11 mouse cellular contexts compared by ENCODE assay signal in the genomic region with DNA sequence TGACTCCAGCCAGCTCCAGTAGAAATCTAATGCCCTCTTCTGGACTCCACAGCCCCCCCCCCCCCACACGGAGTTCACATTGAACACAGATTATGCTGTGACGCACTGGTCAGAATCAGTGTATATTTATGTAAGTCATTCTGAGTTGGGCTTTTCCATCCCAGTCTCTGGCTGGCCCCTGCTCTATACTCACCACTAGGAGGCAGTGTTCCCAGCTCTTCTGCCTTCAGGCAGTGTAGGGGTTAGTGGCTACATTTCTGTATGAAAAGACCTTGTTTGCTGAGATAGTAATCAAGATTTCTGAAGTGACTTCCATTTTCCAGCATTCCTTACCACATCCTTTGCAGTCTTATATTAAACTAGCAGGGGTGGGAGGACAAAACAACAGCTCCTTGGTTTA.
A peak's percentile ranks its signal among the peaks of the same experiment; 100 is the strongest.
DNase-seq lines count a peak whose midpoint lies in the region; ATAC-seq and TF ChIP-seq lines count a peak whose summit lies in the region.
"Had no signal": no experiment of that assay in that cellular context is flagged by ENCODE, and none has a peak within 500 bp of the region (broad histone marks: within the 10 kb centered on the region; RNA-seq: fewer than 3 reads in every experiment).

No protein-coding gene starts in this region.

- no peak overlapping the region for H3K27ac ChIP-seq in midbrain, postnatal 0 days (ENCODE audit: low read depth, low read length)
- no peak overlapping the region for H3K27ac ChIP-seq in midbrain, embryonic 13.5 days
- no peak overlapping the region for H3K27ac ChIP-seq in kidney, embryonic 16.5 days (ENCODE audit: low read length)
- H3K27ac ChIP-seq: forebrain, embryonic 10.5 days; heart, embryonic 15.5 days had no signal

- H3K4me3 ChIP-seq in midbrain, postnatal 0 days (ENCODE audit: low read depth, low read length): no peak overlapping the region
- no peak overlapping the region for H3K4me3 ChIP-seq in midbrain, embryonic 13.5 days (replicated peaks)
- no peak overlapping the region for H3K4me3 ChIP-seq in kidney, embryonic 16.5 days (ENCODE audit: low read length)
- H3K4me3 ChIP-seq: forebrain, embryonic 10.5 days; heart, embryonic 15.5 days had no signal

- H3K4me1 ChIP-seq in midbrain, postnatal 0 days (ENCODE audit: insufficient read depth, low read length): no peaks in the 10 kb centered on the region
- no peaks in the 10 kb centered on the region for H3K4me1 ChIP-seq in midbrain, embryonic 13.5 days (replicated peaks)
- H3K4me1 ChIP-seq in kidney, embryonic 16.5 days (ENCODE audit: insufficient read depth, low read length): no peaks in the 10 kb centered on the region
- H3K4me1 ChIP-seq: forebrain, embryonic 10.5 days; heart, embryonic 15.5 days had no signal

- no peaks in the 10 kb centered on the region for H3K9me3 ChIP-seq in midbrain, postnatal 0 days (ENCODE audit: low read length)
- no peaks in the 10 kb centered on the region; the same call in 1 of the 2 replicates for H3K9me3 ChIP-seq in midbrain, embryonic 13.5 days
- no peaks in the 10 kb centered on the region for H3K9me3 ChIP-seq in kidney, embryonic 16.5 days (ENCODE audit: low read length)
- H3K9me3 ChIP-seq: forebrain, embryonic 10.5 days; heart, embryonic 15.5 days had no signal

- H3K4me2 ChIP-seq in midbrain, postnatal 0 days (ENCODE audit: low read depth, low read length, poor library complexity, severe bottlenecking): no peak overlapping the region
- H3K4me2 ChIP-seq in midbrain, embryonic 13.5 days (replicated peaks): no peak overlapping the region
- H3K4me2 ChIP-seq in kidney, embryonic 16.5 days (replicated peaks; ENCODE audit: low read depth, low read length): no peak overlapping the region
- H3K4me2 ChIP-seq: heart, embryonic 15.5 days had no signal

- no peak for ATAC-seq in midbrain, postnatal 0 days (ENCODE audit: low FRiP score)
- ATAC-seq in midbrain, embryonic 13.5 days: no peak
- ATAC-seq in kidney, embryonic 16.5 days (ENCODE audit: low FRiP score, low TSS enrichment): no peak

- TF ChIP-seq CTCF in midbrain, postnatal 0 days (IDR thresholded peaks at IDR 0.05): peak; percentile 45

- H3K9ac ChIP-seq in midbrain, postnatal 0 days (replicated peaks; ENCODE audit: low read length, poor library complexity, severe bottlenecking): no peak overlapping the region
- H3K9ac ChIP-seq in midbrain, embryonic 13.5 days (replicated peaks): no peak overlapping the region
- H3K9ac ChIP-seq in kidney, embryonic 16.5 days (replicated peaks; ENCODE audit: low read length): no peak overlapping the region
- H3K9ac ChIP-seq: heart, embryonic 15.5 days had no signal

- H3K27me3 ChIP-seq in midbrain, postnatal 0 days (ENCODE audit: insufficient read depth, low read length): no peaks in the 10 kb centered on the region
- H3K27me3 ChIP-seq in midbrain, embryonic 13.5 days: no peaks in the 10 kb centered on the region
- H3K27me3 ChIP-seq in kidney, embryonic 16.5 days (ENCODE audit: insufficient read depth, low read length): no peaks in the 10 kb centered on the region
- H3K27me3 ChIP-seq: heart, embryonic 15.5 days had no signal

- no peaks in the 10 kb centered on the region for H3K36me3 ChIP-seq in midbrain, postnatal 0 days (ENCODE audit: insufficient read depth, low read length)
- no peaks in the 10 kb centered on the region for H3K36me3 ChIP-seq in midbrain, embryonic 13.5 days
- no peaks in the 10 kb centered on the region for H3K36me3 ChIP-seq in kidney, embryonic 16.5 days (ENCODE audit: insufficient read depth, low read length)
- H3K36me3 ChIP-seq: forebrain, embryonic 10.5 days; heart, embryonic 15.5 days had no signal

- DNase-seq in adrenal gland, postnatal 36 days: peak; percentile 6 to 9
- no peak for DNase-seq in adrenal gland, adult 2 months
- no peak for DNase-seq in midbrain, postnatal 0 days (ENCODE audit: low spot score)
- DNase-seq in embryo, embryonic 11 days: peak; percentile 26
- DNase-seq in thymus, postnatal 36 days: peak; percentile 8 to 10
- DNase-seq in left cerebral cortex, postnatal 14 days (ENCODE audit: low spot score in 2 of 2): no peak
- DNase-seq: cerebellum, adult 2 months had no signal

- intact Hi-C loops in left cerebral cortex, postnatal 14 days (cut with DNase I): no loop called here

- 59% methylated on average over 2 of the region's 2 CpGs for WGBS in midbrain, postnatal 0 days
- WGBS in midbrain, embryonic 13.5 days: 78% methylated on average over 2 of the region's 2 CpGs
- WGBS in kidney, embryonic 16.5 days: 64% methylated on average over 2 of the region's 2 CpGs

Comparison
In these comparisons a context has a peak if more than half of its experiments do, and no peak if none do; other contexts are left out.
1. DNase-seq: peak in adrenal gland, postnatal 36 days (2 of 2), embryo, embryonic 11 days (single experiment) and thymus, postnatal 36 days (2 of 2); none in adrenal gland, adult 2 months (single experiment), midbrain, postnatal 0 days (single experiment) and left cerebral cortex, postnatal 14 days (0 of 2).